Mouse (Mus musculus): ENCODE measurements around the gene Ctsf. TPM values are rescaled to one million over a fixed set of nuclear protein-coding genes. Genes with fewer than 3 reads are reported as not detected.

The Ctsf gene
- total and polyA plus RNA-seq, 2 experiments from 2014 or later: 82.5 to 117 TPM

GRCm38 (mm10) chr19:4908107-4908506 lies 53.2 kb downstream of the Ctsf start:
- H3K9ac ChIP-seq (replicated peaks; ENCODE audit: low read length, poor library complexity, severe bottlenecking): no peak overlapping the region
- H3K27ac ChIP-seq (ENCODE audit: low read depth, low read length): no peak overlapping the region
- H3K27me3 ChIP-seq (ENCODE audit: insufficient read depth, low read length): no peaks in the 10 kb centered on the region
- WGBS: 83% methylated on average over 4 of the region's 4 CpGs
- ATAC-seq (ENCODE audit: low FRiP score): no peak
- TF ChIP-seq CTCF (IDR thresholded peaks at IDR 0.05): peak; percentile 74
- H3K9me3 ChIP-seq (ENCODE audit: low read length): no peaks in the 10 kb centered on the region
- DNase-seq (ENCODE audit: low spot score): peak; percentile 31
- no peak overlapping the region for H3K4me3 ChIP-seq (ENCODE audit: low read depth, low read length)
- no peaks in the 10 kb centered on the region for H3K4me1 ChIP-seq (ENCODE audit: insufficient read depth, low read length)
- H3K36me3 ChIP-seq (ENCODE audit: insufficient read depth, low read length): peaks cover 49% of the 10 kb centered on the region
- no peak overlapping the region for H3K4me2 ChIP-seq (ENCODE audit: low read depth, low read length, poor library complexity, severe bottlenecking)

GRCm38 (mm10) chr19:4909376-4909775 lies 54.4 kb downstream of the Ctsf start:
- no peak overlapping the region for H3K4me3 ChIP-seq (ENCODE audit: low read depth, low read length)
- H3K27ac ChIP-seq (ENCODE audit: low read depth, low read length): no peak overlapping the region
- TF ChIP-seq CTCF (IDR thresholded peaks at IDR 0.05): no peak
- WGBS: 94% methylated on average over 7 of the region's 7 CpGs
- ATAC-seq (ENCODE audit: low FRiP score) (no peak), DNase-seq (ENCODE audit: low spot score) (no peak)
- no peaks in the 10 kb centered on the region for H3K4me1 ChIP-seq (ENCODE audit: insufficient read depth, low read length)
- H3K4me2 ChIP-seq (ENCODE audit: low read depth, low read length, poor library complexity, severe bottlenecking): no peak overlapping the region
- H3K9ac ChIP-seq (replicated peaks; ENCODE audit: low read length, poor library complexity, severe bottlenecking): no peak overlapping the region
- no peaks in the 10 kb centered on the region for H3K27me3 ChIP-seq (ENCODE audit: insufficient read depth, low read length)
- no peaks in the 10 kb centered on the region for H3K9me3 ChIP-seq (ENCODE audit: low read length)
- H3K36me3 ChIP-seq (ENCODE audit: insufficient read depth, low read length): peaks cover 56% of the 10 kb centered on the region

Other genes starting within 250 kb of the Ctsf start
- gene Lrfn4, start 239.5 kb upstream of the Ctsf start, total RNA-seq (2014; rRNA removed): 164 TPM in 2 replicates
- gene Lrfn4, start 239.5 kb upstream of the Ctsf start, polyA plus RNA-seq (2015; fragmentation: Nextera tagmentation; extraction: Ambion mirVana): 15.4 and 17.1 TPM in 2 replicates
- 74.9 and 85.1 TPM in 2 replicates for gene Rce1, start 229.5 kb upstream of the Ctsf start, total RNA-seq (2014; rRNA removed)
- 43.3 and 46.7 TPM in 2 replicates for gene Rce1, start 229.5 kb upstream of the Ctsf start, polyA plus RNA-seq (2015; fragmentation: Nextera tagmentation; extraction: Ambion mirVana)
- 0.99 and 3.0 TPM in 2 replicates for gene Gm960, start 156.5 kb upstream of the Ctsf start, total RNA-seq (2014; rRNA removed)
- gene Gm960, start 156.5 kb upstream of the Ctsf start, polyA plus RNA-seq (2015; fragmentation: Nextera tagmentation; extraction: Ambion mirVana): 5.9 and 6.4 TPM in 2 replicates
- gene Sptbn2, start 144.0 kb upstream of the Ctsf start, total RNA-seq (2014; rRNA removed): 138 and 154 TPM in 2 replicates
- 18.9 and 19.7 TPM in 2 replicates for gene Sptbn2, start 144.0 kb upstream of the Ctsf start, polyA plus RNA-seq (2015; fragmentation: Nextera tagmentation; extraction: Ambion mirVana)
- 63.2 and 89.1 TPM in 2 replicates for gene Rbm4b, start 98.6 kb upstream of the Ctsf start, total RNA-seq (2014; rRNA removed)
- gene Rbm4b, start 98.6 kb upstream of the Ctsf start, polyA plus RNA-seq (2015; fragmentation: Nextera tagmentation; extraction: Ambion mirVana): 88.6 and 89.7 TPM in 2 replicates
- gene Rbm4, start 61.2 kb upstream of the Ctsf start, total RNA-seq (2014; rRNA removed): 90.5 and 97.4 TPM in 2 replicates
- gene Rbm4, start 61.2 kb upstream of the Ctsf start, polyA plus RNA-seq (2015; fragmentation: Nextera tagmentation; extraction: Ambion mirVana): 39.0 and 40.0 TPM in 2 replicates
- gene Gm21992, start 43.5 kb upstream of the Ctsf start, total RNA-seq (2014; rRNA removed): 8.1 and 22.3 TPM in 2 replicates
- 12.6 and 17.9 TPM in 2 replicates for gene Gm21992, start 43.5 kb upstream of the Ctsf start, polyA plus RNA-seq (2015; fragmentation: Nextera tagmentation; extraction: Ambion mirVana)
- 41.5 and 43.8 TPM in 2 replicates for gene Rbm14, start 43.5 kb upstream of the Ctsf start, total RNA-seq (2014; rRNA removed)
- 37.9 and 38.4 TPM in 2 replicates for gene Rbm14, start 43.5 kb upstream of the Ctsf start, polyA plus RNA-seq (2015; fragmentation: Nextera tagmentation; extraction: Ambion mirVana)
- 19.9 and 20.0 TPM in 2 replicates for gene Ccs, start 15.8 kb upstream of the Ctsf start, total RNA-seq (2014; rRNA removed)
- 40.1 and 42.6 TPM in 2 replicates for gene Ccs, start 15.8 kb upstream of the Ctsf start, polyA plus RNA-seq (2015; fragmentation: Nextera tagmentation; extraction: Ambion mirVana)
- gene Ccdc87, start 15.8 kb upstream of the Ctsf start, total RNA-seq (2014; rRNA removed): 0.38 and 1.0 TPM in 2 replicates
- gene Ccdc87, start 15.8 kb upstream of the Ctsf start, polyA plus RNA-seq (2015; fragmentation: Nextera tagmentation; extraction: Ambion mirVana): 1.1 and 1.2 TPM in 2 replicates
- gene Actn3, start 22.8 kb downstream of the Ctsf start, total RNA-seq (2014; rRNA removed): 4.5 and 5.3 TPM in 2 replicates
- gene Actn3, start 22.8 kb downstream of the Ctsf start, polyA plus RNA-seq (2015; fragmentation: Nextera tagmentation; extraction: Ambion mirVana): 3.8 and 4.4 TPM in 2 replicates
- gene Zdhhc24, start 23.5 kb downstream of the Ctsf start, total RNA-seq (2014; rRNA removed): 24.0 and 29.8 TPM in 2 replicates
- gene Zdhhc24, start 23.5 kb downstream of the Ctsf start, polyA plus RNA-seq (2015; fragmentation: Nextera tagmentation; extraction: Ambion mirVana): 17.2 and 18.1 TPM in 2 replicates
- 31.8 and 40.6 TPM in 2 replicates for gene Bbs1, start 51.5 kb downstream of the Ctsf start, total RNA-seq (2014; rRNA removed)
- gene Bbs1, start 51.5 kb downstream of the Ctsf start, polyA plus RNA-seq (2015; fragmentation: Nextera tagmentation; extraction: Ambion mirVana): 9.0 and 10.2 TPM in 2 replicates
- gene Dpp3, start 73.2 kb downstream of the Ctsf start, total RNA-seq (2014; rRNA removed): 84.6 and 94.7 TPM in 2 replicates
- gene Dpp3, start 73.2 kb downstream of the Ctsf start, polyA plus RNA-seq (2015; fragmentation: Nextera tagmentation; extraction: Ambion mirVana): 87.7 and 96.3 TPM in 2 replicates
- 10.9 and 24.4 TPM in 2 replicates for gene Peli3, start 88.0 kb downstream of the Ctsf start, total RNA-seq (2014; rRNA removed)
- 8.4 and 8.6 TPM in 2 replicates for gene Peli3, start 88.0 kb downstream of the Ctsf start, polyA plus RNA-seq (2015; fragmentation: Nextera tagmentation; extraction: Ambion mirVana)
- 88.2 and 93.1 TPM in 2 replicates for gene Mrpl11, start 107.0 kb downstream of the Ctsf start, total RNA-seq (2014; rRNA removed)
- gene Mrpl11, start 107.0 kb downstream of the Ctsf start, polyA plus RNA-seq (2015; fragmentation: Nextera tagmentation; extraction: Ambion mirVana): 141 and 145 TPM in 2 replicates
- gene Npas4, start 135.2 kb downstream of the Ctsf start, total RNA-seq (2014; rRNA removed): 3.4 and 5.9 TPM in 2 replicates
- 0.36 and 0.43 TPM in 2 replicates for gene Npas4, start 135.2 kb downstream of the Ctsf start, polyA plus RNA-seq (2015; fragmentation: Nextera tagmentation; extraction: Ambion mirVana)
- gene Slc29a2, start 168.7 kb downstream of the Ctsf start, total RNA-seq (2014; rRNA removed): 21.4 and 30.2 TPM in 2 replicates
- gene Slc29a2, start 168.7 kb downstream of the Ctsf start, polyA plus RNA-seq (2015; fragmentation: Nextera tagmentation; extraction: Ambion mirVana): 19.1 and 21.1 TPM in 2 replicates
- 136 and 143 TPM in 2 replicates for gene B4gat1, start 183.7 kb downstream of the Ctsf start, total RNA-seq (2014; rRNA removed)
- gene B4gat1, start 183.7 kb downstream of the Ctsf start, polyA plus RNA-seq (2015; fragmentation: Nextera tagmentation; extraction: Ambion mirVana): 172 and 177 TPM in 2 replicates
- 3.8 and 12.5 TPM in 2 replicates for gene AC124502.3, start 183.8 kb downstream of the Ctsf start, total RNA-seq (2014; rRNA removed)
- 2.2 and 3.7 TPM in 2 replicates for gene AC124502.3, start 183.8 kb downstream of the Ctsf start, polyA plus RNA-seq (2015; fragmentation: Nextera tagmentation; extraction: Ambion mirVana)
- gene Brms1, start 186.2 kb downstream of the Ctsf start, total RNA-seq (2014; rRNA removed): 2.1 TPM in 1 of 2 replicates, not detected in the other
- gene Brms1, start 186.2 kb downstream of the Ctsf start, polyA plus RNA-seq (2015; fragmentation: Nextera tagmentation; extraction: Ambion mirVana): 14.3 and 15.3 TPM in 2 replicates
- gene Rin1, start 195.4 kb downstream of the Ctsf start, total RNA-seq (2014; rRNA removed): 4.0 and 4.3 TPM in 2 replicates
- 0.76 and 0.96 TPM in 2 replicates for gene Rin1, start 195.4 kb downstream of the Ctsf start, polyA plus RNA-seq (2015; fragmentation: Nextera tagmentation; extraction: Ambion mirVana)
- gene Cd248, start 212.9 kb downstream of the Ctsf start, total RNA-seq (2014; rRNA removed): 22.0 and 23.3 TPM in 2 replicates
- gene Cd248, start 212.9 kb downstream of the Ctsf start, polyA plus RNA-seq (2015; fragmentation: Nextera tagmentation; extraction: Ambion mirVana): 15.7 and 18.3 TPM in 2 replicates
- gene Tmem151a, start 230.4 kb downstream of the Ctsf start, total RNA-seq (2014; rRNA removed): 54.0 and 64.0 TPM in 2 replicates
- gene Tmem151a, start 230.4 kb downstream of the Ctsf start, polyA plus RNA-seq (2015; fragmentation: Nextera tagmentation; extraction: Ambion mirVana): 64.2 and 72.0 TPM in 2 replicates
- gene Yif1a, start 233.4 kb downstream of the Ctsf start, total RNA-seq (2014; rRNA removed): 40.4 and 53.9 TPM in 2 replicates
- gene Yif1a, start 233.4 kb downstream of the Ctsf start, polyA plus RNA-seq (2015; fragmentation: Nextera tagmentation; extraction: Ambion mirVana): 38.8 and 49.9 TPM in 2 replicates
- gene Cnih2, start 243.4 kb downstream of the Ctsf start, total RNA-seq (2014; rRNA removed): 677 and 753 TPM in 2 replicates
- gene Cnih2, start 243.4 kb downstream of the Ctsf start, polyA plus RNA-seq (2015; fragmentation: Nextera tagmentation; extraction: Ambion mirVana): 547 and 553 TPM in 2 replicates

Measured in midbrain, postnatal 0 days (tissue).